Mouse (Mus musculus) hindbrain, embryonic 10.5 days (tissue): ENCODE measurements around the gene Clta. TPM values are rescaled to one million over a fixed set of nuclear protein-coding genes. Genes with fewer than 3 reads are reported as not detected.

Experiments used
- DNase-seq: peaks from one replicate; pipeline ENCODE4 v3.0.0-alpha.2; 2017; ENCODE audit warnings: low spot score
- H3K27ac ChIP-seq: fragments of 300-500 bp; sonication (generic); 2 replicates; pipeline ENCODE4 v1.5.1; 2016; ENCODE audit warnings: mild to moderate bottlenecking, moderate library complexity
- H3K27me3 ChIP-seq: fragments of 300-500 bp; sonication (generic); 2 replicates; pipeline ENCODE4 v1.6.1; 2016; ENCODE audit warnings: mild to moderate bottlenecking; ENCODE audit not compliant: poor library complexity, insufficient read depth, severe bottlenecking
- H3K36me3 ChIP-seq: fragments of 300-500 bp; sonication (generic); 2 replicates; pipeline ENCODE4 v1.6.1; 2016; ENCODE audit warnings: mild to moderate bottlenecking, moderate library complexity
- H3K4me1 ChIP-seq: fragments of 300-500 bp; sonication (generic); replicated peaks from 2 replicates; pipeline ENCODE4 v1.6.1; 2016; ENCODE audit warnings: mild to moderate bottlenecking
- H3K4me3 ChIP-seq: fragments of 300-500 bp; sonication (generic); 2 replicates; pipeline ENCODE4 v1.5.1; 2016; ENCODE audit warnings: mild to moderate bottlenecking, moderate library complexity
- H3K9me3 ChIP-seq: fragments of 300-500 bp; sonication (generic); 2 replicates; pipeline ENCODE4 v1.6.1; 2016; ENCODE audit warnings: mild to moderate bottlenecking, moderate library complexity
- whole genome bisulfite sequencing: fragments of 180-500 bp; shearing (Covaris S2); methylation state at CpG from one replicate; pipeline ENCODE4 v1.1.7; 2016; 5-methylcytosine and 5-hydroxymethylcytosine counted together
- polyA plus RNA-seq: library from polyadenylated mRNA; unstranded; fragments of >200 nt; fragmentation: Nextera tagmentation; extraction: Ambion mirVana; gene quantifications from 2 replicates; pipeline ENCODE4 v1.2.1, GENCODE M21; 2016

Gene Clta
- polyA plus RNA-seq, 1 experiment from 2014 or later: 239 TPM

- H3K27ac ChIP-seq: no peak overlapping the region
- no peaks in the 10 kb centered on the region for H3K27me3 ChIP-seq
- WGBS: 97% methylated on average over 4 of the region's 4 CpGs
- H3K36me3 ChIP-seq: peaks cover 53% of the 10 kb centered on the region
- DNase-seq: no peak
- H3K4me3 ChIP-seq: no peak overlapping the region
- no peaks in the 10 kb centered on the region for H3K9me3 ChIP-seq
- peaks cover 20% of the 10 kb centered on the region for H3K4me1 ChIP-seq
Observed at GRCm38 (mm10) chr4:44016071-44016470, 11.8 kb downstream of the Clta start.

- 94% methylated on average over 12 of the region's 12 CpGs for WGBS
- no peak overlapping the region for H3K27ac ChIP-seq
- peaks cover 61% of the 10 kb centered on the region for H3K36me3 ChIP-seq
- 0 out of 2 replicates have a peak, but pooled peaks cover 3% of the 10 kb centered on the region for H3K27me3 ChIP-seq
- no peaks in the 10 kb centered on the region for H3K9me3 ChIP-seq
- DNase-seq: no peak
- H3K4me1 ChIP-seq: peaks cover 19% of the 10 kb centered on the region
- H3K4me3 ChIP-seq: no peak overlapping the region
Observed at GRCm38 (mm10) chr4:44016791-44017190, 12.5 kb downstream of the Clta start.

- Histone ChIP-seq H3K36me3 (peaks cover 96% of the 10 kb centered on the region), H3K27me3 (peaks cover 52% of the 10 kb centered on the region), H3K9me3 (no peaks in the 10 kb centered on the region), H3K27ac (no peak overlapping the region), H3K4me1 (no peaks in the 10 kb centered on the region), H3K4me3 (no peak overlapping the region)
- WGBS: 92% methylated on average over 4 of the region's 4 CpGs
- DNase-seq: no peak
Observed at GRCm38 (mm10) chr4:44022323-44022722, 18.1 kb downstream of the Clta start.

GRCm38 (mm10) chr4:44022766-44023165, 18.5 kb downstream of the Clta start:
- H3K9me3 ChIP-seq: no peaks in the 10 kb centered on the region
- peaks cover 97% of the 10 kb centered on the region for H3K36me3 ChIP-seq
- DNase-seq: no peak
- peaks cover 55% of the 10 kb centered on the region for H3K27me3 ChIP-seq
- peaks cover under 1% of the 10 kb centered on the region; the same call in 1 of the 2 replicates for H3K4me1 ChIP-seq
- no peak overlapping the region for H3K27ac ChIP-seq
- 94% methylated on average over 11 of the region's 11 CpGs for WGBS
- H3K4me3 ChIP-seq: no peak overlapping the region

GRCm38 (mm10) chr4:44023681-44024080, 19.4 kb downstream of the Clta start:
- Histone ChIP-seq H3K4me1 (peaks cover 8% of the 10 kb centered on the region; the same call in 1 of the 2 replicates), H3K27ac (no peak overlapping the region), H3K36me3 (peaks cover 100% of the 10 kb centered on the region), H3K4me3 (no peak overlapping the region), H3K9me3 (no peaks in the 10 kb centered on the region), H3K27me3 (peaks cover 55% of the 10 kb centered on the region)
- no peak for DNase-seq
- WGBS: 94% methylated on average over 9 of the region's 9 CpGs

GRCm38 (mm10) chr4:44024241-44024640, 20.0 kb downstream of the Clta start:
- no peak for DNase-seq
- no peak overlapping the region for H3K27ac ChIP-seq
- peaks cover 10% of the 10 kb centered on the region; the same call in 1 of the 2 replicates for H3K4me1 ChIP-seq
- H3K36me3 ChIP-seq: peaks cover 100% of the 10 kb centered on the region
- no peaks in the 10 kb centered on the region for H3K9me3 ChIP-seq
- WGBS: 96% methylated on average over 6 of the region's 6 CpGs
- H3K27me3 ChIP-seq: peaks cover 56% of the 10 kb centered on the region
- H3K4me3 ChIP-seq: no peak overlapping the region

GRCm38 (mm10) chr4:44025570-44025969, 21.3 kb downstream of the Clta start:
- H3K36me3 ChIP-seq: peaks cover 100% of the 10 kb centered on the region
- H3K27me3 ChIP-seq: peaks cover 70% of the 10 kb centered on the region
- no peak overlapping the region for H3K4me3 ChIP-seq
- H3K4me1 ChIP-seq: peaks cover 10% of the 10 kb centered on the region; the same call in 1 of the 2 replicates
- no peak for DNase-seq
- no peaks in the 10 kb centered on the region for H3K9me3 ChIP-seq
- H3K27ac ChIP-seq: no peak overlapping the region
- WGBS: 91% methylated on average over 6 of the region's 6 CpGs

- H3K4me1 ChIP-seq: peaks cover 10% of the 10 kb centered on the region; the same call in 1 of the 2 replicates
- peak; percentile 11 for DNase-seq
- H3K27me3 ChIP-seq: peaks cover 86% of the 10 kb centered on the region
- H3K27ac ChIP-seq: 0 out of 2 replicates have a peak overlapping the region, but pooled peaks have one; percentile 3
- 45% methylated on average over 16 of the region's 16 CpGs for WGBS
- no peaks in the 10 kb centered on the region for H3K9me3 ChIP-seq
- H3K4me3 ChIP-seq: no peak overlapping the region
- peaks cover 99% of the 10 kb centered on the region for H3K36me3 ChIP-seq
Observed at GRCm38 (mm10) chr4:44028303-44029135, 24.3 kb downstream of the Clta start.

- no peak for DNase-seq
- Histone ChIP-seq H3K36me3 (peaks cover 94% of the 10 kb centered on the region), H3K4me1 (peaks cover 10% of the 10 kb centered on the region; the same call in 1 of the 2 replicates), H3K9me3 (no peaks in the 10 kb centered on the region), H3K27ac (no peak overlapping the region), H3K4me3 (no peak overlapping the region), H3K27me3 (peaks cover 80% of the 10 kb centered on the region)
- 96% methylated on average over 15 of the region's 15 CpGs for WGBS
Observed at GRCm38 (mm10) chr4:44029661-44030066, 25.4 kb downstream of the Clta start.

- Histone ChIP-seq H3K27ac (no peak overlapping the region), H3K4me3 (no peak overlapping the region), H3K4me1 (peaks cover 10% of the 10 kb centered on the region; the same call in 1 of the 2 replicates), H3K36me3 (peaks cover 90% of the 10 kb centered on the region), H3K27me3 (peaks cover 67% of the 10 kb centered on the region), H3K9me3 (no peaks in the 10 kb centered on the region)
- WGBS: 94% methylated on average over 5 of the region's 5 CpGs
- DNase-seq: no peak
Observed at GRCm38 (mm10) chr4:44031521-44031920, 27.3 kb downstream of the Clta start.

GRCm38 (mm10) chr4:44036455-44036854, 32.2 kb downstream of the Clta start:
- H3K4me1 ChIP-seq: no peaks in the 10 kb centered on the region
- WGBS: 77% methylated on average over 5 of the region's 5 CpGs
- no peak overlapping the region for H3K27ac ChIP-seq
- peaks cover 91% of the 10 kb centered on the region for H3K36me3 ChIP-seq
- H3K9me3 ChIP-seq: no peaks in the 10 kb centered on the region
- H3K4me3 ChIP-seq: no peak overlapping the region
- H3K27me3 ChIP-seq: peaks cover 37% of the 10 kb centered on the region
- DNase-seq: no peak

- H3K4me3 ChIP-seq: no peak overlapping the region
- WGBS: 95% methylated on average over 4 of the region's 4 CpGs
Observed at GRCm38 (mm10) chr4:44040802-44041201, 36.5 kb downstream of the Clta start.

GRCm38 (mm10) chr4:44042429-44042828, 38.2 kb downstream of the Clta start:
- DNase-seq: no peak
- Histone ChIP-seq H3K27ac (no peak overlapping the region), H3K4me1 (no peaks in the 10 kb centered on the region), H3K36me3 (peaks cover 66% of the 10 kb centered on the region), H3K27me3 (peaks cover 5% of the 10 kb centered on the region; the same call in 1 of the 2 replicates), H3K9me3 (no peaks in the 10 kb centered on the region), H3K4me3 (no peak overlapping the region)
- WGBS: 97% methylated on average over 5 of the region's 5 CpGs

More at GRCm38 (mm10) chr4:44040802-44041201, 36.5 kb downstream of the Clta start:
- no peaks in the 10 kb centered on the region for H3K4me1 ChIP-seq
- H3K27me3 ChIP-seq: peaks cover 5% of the 10 kb centered on the region; the same call in 1 of the 2 replicates
- no peaks in the 10 kb centered on the region for H3K9me3 ChIP-seq
- H3K36me3 ChIP-seq: peaks cover 74% of the 10 kb centered on the region
- no peak overlapping the region for H3K27ac ChIP-seq
- no peak for DNase-seq
